Mouse (Mus musculus) 3134 (cell line): ENCODE measurements around the gene Serp2.

Experiments used
- DNase-seq: peaks from one replicate; pipeline ENCODE4 v3.0.0-alpha.2; 2011; ENCODE audit warnings: low spot score; ENCODE audit not compliant: insufficient read length; ENCODE audit errors: extremely low read depth

Gene Serp2

GRCm38 (mm10) chr14:76556852-76557208, at the start of gene Serp2:
Gene Serp2, minus strand, starts transcription at chr14:76556889.
- DNase-seq: no peak

- DNase-seq: no peak
Observed at GRCm38 (mm10) chr14:76605931-76606534, 49.3 kb upstream of the Serp2 start.

- no peak for DNase-seq
Observed at GRCm38 (mm10) chr14:76604012-76604411, 47.3 kb upstream of the Serp2 start.

GRCm38 (mm10) chr14:76601654-76602053, 45.0 kb upstream of the Serp2 start:
- no peak for DNase-seq

GRCm38 (mm10) chr14:76600391-76600790, 43.7 kb upstream of the Serp2 start:
- DNase-seq: no peak

GRCm38 (mm10) chr14:76599706-76600105, 43.0 kb upstream of the Serp2 start:
- DNase-seq: no peak

- no peak for DNase-seq
Observed at GRCm38 (mm10) chr14:76598518-76599216, 42.0 kb upstream of the Serp2 start.

GRCm38 (mm10) chr14:76597751-76598150, 41.1 kb upstream of the Serp2 start:
- DNase-seq: no peak

- no peak for DNase-seq
Observed at GRCm38 (mm10) chr14:76595048-76595859, 38.6 kb upstream of the Serp2 start.

GRCm38 (mm10) chr14:76594351-76594885, 37.7 kb upstream of the Serp2 start:
- no peak for DNase-seq

- DNase-seq: no peak
Observed at GRCm38 (mm10) chr14:76593630-76594193, 37.0 kb upstream of the Serp2 start.

- DNase-seq: no peak
Observed at GRCm38 (mm10) chr14:76592721-76593120, 36.0 kb upstream of the Serp2 start.

GRCm38 (mm10) chr14:76592090-76592489, 35.4 kb upstream of the Serp2 start:
- no peak for DNase-seq

- no peak for DNase-seq
Observed at GRCm38 (mm10) chr14:76590134-76590533, 33.4 kb upstream of the Serp2 start.

GRCm38 (mm10) chr14:76589671-76590070, 33.0 kb upstream of the Serp2 start:
- no peak for DNase-seq

- no peak for DNase-seq
Observed at GRCm38 (mm10) chr14:76585831-76586405, 29.2 kb upstream of the Serp2 start.

GRCm38 (mm10) chr14:76583985-76584384, 27.3 kb upstream of the Serp2 start:
- DNase-seq: no peak

- no peak for DNase-seq
Observed at GRCm38 (mm10) chr14:76581974-76582922, 25.6 kb upstream of the Serp2 start.

- peak; percentile 18 for DNase-seq
Observed at GRCm38 (mm10) chr14:76579660-76580061, 23.0 kb upstream of the Serp2 start.

GRCm38 (mm10) chr14:76577840-76578239, 21.2 kb upstream of the Serp2 start:
- no peak for DNase-seq
